Mouse (Mus musculus) adrenal gland, adult (tissue): ENCODE measurements around the gene Ak6.
A peak's percentile ranks its signal among the peaks of the same experiment; 100 is the strongest.

Experiments used
- DNase-seq, 2 experiments: peaks; one replicate each; pipeline ENCODE4 v3.0.0; 2022 to 2023; ENCODE audit warnings: low spot score in 1 of 2; ENCODE audit not compliant: inconsistent age in 2 of 2

Gene Ak6

DNA sequence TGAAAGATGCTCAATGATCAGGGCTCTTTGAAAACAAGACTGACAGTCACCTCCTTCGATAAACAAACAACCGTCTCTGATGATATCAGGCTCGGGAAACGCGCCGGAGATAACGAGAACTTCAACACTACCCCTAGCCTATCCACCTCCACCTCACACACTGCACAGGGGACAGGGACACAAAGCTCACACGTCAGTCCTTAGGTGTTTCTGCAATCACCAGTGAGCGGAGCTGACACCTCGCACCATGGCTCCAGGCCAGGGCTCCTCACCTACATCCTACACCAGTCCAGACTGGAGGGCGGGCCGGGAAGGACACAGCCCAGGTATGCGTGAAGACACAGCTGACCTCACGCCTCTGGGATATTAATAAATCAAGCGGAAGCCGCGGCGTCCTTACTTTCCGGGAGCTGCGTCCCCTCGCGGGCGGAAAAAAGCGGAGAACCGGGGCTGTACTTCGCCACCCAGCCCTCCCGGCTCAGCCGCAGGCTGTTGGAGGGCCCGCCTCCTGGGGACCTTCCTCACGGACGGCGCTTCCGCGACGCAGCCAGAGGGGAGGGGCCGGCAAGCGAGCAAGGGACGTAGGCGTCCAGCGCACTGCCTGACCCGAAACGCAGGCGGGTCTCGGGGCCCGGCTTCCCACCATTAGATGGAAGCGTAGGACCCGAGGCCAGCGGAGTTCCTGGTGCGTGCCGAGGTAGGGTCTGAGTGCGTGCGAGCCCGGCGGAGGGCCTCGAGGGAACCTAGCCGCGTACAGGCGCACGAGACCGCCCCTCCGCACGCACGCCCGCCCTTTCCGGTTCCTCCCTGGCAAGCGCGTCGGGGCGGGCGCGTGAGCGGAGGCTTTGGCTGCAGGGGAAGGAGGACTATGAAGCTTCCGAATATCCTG is at the start of gene Ak6, which contains the start of gene Rad17:
Gene Ak6 (plus strand): TSS at position 430 of the 889 bp plus-strand sequence.
Gene Rad17 (minus strand): TSS at position 502 of the 889 bp plus-strand sequence.
- DNase-seq = peak; percentile 95 to 99

DNA sequence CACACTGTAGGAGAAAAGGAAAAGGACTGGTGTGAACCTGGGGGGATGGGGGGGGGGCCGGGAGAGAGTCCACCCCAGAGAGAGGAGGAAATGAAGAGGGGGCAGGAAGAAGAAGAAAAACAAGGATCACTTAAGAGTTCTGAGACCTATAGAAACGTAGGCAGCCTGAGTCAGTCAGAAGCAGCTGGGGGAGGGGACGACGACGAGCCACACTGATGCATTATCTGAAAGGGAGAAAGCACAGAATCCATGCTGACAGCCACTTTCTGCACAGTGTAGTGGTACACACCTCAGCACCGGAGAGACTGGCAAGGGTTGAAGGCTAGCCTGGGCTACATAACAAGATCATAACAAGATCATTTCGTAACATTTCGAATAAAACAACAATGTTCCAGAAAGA is 49.7 kb upstream of the Ak6 start:
- DNase-seq = no peak

DNA sequence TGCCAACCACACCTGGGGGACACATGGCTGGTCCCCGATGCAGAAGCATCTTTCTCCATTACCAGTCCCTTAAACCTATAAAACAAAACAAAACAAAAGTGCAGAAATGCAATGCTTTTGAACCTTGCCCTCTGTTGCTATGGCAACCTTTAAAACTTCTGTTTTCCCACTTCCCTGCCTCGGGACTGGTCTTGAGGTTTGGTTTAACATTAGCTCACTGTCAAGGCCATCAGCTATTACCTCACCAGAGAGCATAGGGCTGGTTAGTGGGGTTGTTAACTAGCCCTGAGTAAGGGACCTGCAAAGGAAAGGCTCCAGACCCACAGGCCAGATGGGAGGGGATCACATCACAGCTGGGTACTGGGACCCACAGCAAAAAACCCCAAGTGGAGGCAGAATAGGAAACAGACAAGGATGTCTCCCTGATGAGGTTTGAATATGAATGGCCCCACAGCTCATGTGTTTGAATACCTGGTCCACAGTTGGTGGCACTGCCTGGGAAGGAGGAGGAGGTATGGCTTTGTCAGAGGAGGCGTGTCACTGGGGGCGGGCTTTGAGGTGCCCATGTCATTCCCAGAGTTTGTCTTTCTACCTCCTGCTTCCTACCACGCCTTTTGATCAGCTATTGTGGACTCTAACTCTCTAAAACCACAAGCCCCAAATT is 48.4 kb upstream of the Ak6 start:
- no peak for DNase-seq

- no peak for DNase-seq
Observed at GRCm38 (mm10) chr13:100603031-100603737, 47.6 kb upstream of the Ak6 start.

DNA sequence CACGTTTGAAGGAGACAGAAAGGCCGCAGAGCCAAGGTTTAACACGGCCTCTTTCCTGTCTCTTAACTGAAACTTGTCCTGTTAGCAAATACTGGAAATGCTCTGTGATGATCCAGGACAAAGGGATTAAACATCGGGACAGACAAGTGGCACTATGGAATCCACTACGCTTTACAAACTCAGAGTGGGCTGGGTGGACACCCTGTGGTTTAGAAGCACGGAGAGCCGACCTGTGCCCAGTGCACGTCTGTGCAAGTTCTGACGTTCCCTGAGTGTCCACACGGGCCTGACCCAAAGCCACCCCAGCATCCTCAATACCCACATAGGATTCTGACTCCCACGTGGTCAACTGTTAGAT is 47.1 kb upstream of the Ak6 start:
- no peak for DNase-seq

DNA sequence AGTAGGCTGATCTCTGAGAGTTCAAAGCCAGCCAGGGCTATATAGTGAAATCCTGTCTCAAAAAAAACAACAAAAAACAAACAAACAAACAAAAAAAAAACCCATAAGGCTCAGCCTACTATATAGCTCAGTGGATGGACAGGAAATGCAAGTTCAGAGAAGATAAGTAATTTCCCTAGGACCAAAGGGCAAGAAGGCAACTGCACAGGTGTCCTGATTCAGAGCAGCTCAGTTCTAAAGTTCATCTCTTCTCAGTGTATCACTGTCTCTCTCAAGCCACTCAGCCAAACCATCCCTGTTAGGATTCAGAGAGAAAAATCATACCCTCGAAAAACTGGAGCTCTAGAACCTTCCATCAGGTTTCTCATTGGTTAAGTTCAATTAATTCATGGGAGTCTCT is 44.9 kb upstream of the Ak6 start:
- DNase-seq = no peak

- no peak for DNase-seq
Observed at GRCm38 (mm10) chr13:100607756-100608155, 43.0 kb upstream of the Ak6 start.

GRCm38 (mm10) chr13:100611266-100611665 is 39.5 kb upstream of the Ak6 start:
- DNase-seq = no peak

DNA sequence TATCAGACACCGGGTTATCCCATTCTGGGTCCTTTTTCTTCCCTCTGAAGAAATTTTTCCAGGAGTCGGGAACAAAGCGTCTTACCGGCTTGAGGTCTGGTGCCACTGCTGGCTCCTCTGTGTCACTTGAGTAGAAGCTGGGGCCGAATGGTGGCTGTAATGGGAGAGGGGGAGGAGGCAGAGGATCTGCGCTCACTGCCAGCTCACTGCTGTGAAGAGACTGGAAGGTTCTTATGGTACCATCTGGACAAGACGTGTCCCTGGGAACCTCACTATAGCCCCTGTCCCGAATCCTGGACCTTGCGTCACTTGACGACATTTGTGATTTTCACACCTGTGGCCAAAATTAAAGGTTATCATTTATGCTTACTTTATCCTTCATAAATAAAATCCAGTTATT is 38.5 kb upstream of the Ak6 start:
- DNase-seq = no peak

DNA sequence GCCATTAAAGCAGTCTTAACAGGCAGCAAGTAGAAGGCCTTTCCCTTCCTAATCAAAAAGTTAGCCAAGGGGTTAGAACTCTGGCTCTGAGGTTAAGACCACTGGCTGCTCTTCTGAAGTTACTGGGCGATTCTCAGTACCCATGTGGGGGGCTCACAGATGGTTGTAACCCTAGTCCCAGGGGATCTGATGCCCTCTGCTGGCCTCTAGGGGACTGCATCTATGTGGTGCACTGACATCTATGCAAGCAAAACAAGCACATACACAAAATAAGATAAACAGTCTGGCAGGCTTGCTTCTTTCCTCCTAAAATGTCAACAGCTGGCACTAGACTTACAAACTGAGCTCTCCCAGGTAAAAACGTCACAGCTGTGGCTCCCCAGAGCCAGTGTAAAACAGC is 37.9 kb upstream of the Ak6 start:
- no peak for DNase-seq

DNA sequence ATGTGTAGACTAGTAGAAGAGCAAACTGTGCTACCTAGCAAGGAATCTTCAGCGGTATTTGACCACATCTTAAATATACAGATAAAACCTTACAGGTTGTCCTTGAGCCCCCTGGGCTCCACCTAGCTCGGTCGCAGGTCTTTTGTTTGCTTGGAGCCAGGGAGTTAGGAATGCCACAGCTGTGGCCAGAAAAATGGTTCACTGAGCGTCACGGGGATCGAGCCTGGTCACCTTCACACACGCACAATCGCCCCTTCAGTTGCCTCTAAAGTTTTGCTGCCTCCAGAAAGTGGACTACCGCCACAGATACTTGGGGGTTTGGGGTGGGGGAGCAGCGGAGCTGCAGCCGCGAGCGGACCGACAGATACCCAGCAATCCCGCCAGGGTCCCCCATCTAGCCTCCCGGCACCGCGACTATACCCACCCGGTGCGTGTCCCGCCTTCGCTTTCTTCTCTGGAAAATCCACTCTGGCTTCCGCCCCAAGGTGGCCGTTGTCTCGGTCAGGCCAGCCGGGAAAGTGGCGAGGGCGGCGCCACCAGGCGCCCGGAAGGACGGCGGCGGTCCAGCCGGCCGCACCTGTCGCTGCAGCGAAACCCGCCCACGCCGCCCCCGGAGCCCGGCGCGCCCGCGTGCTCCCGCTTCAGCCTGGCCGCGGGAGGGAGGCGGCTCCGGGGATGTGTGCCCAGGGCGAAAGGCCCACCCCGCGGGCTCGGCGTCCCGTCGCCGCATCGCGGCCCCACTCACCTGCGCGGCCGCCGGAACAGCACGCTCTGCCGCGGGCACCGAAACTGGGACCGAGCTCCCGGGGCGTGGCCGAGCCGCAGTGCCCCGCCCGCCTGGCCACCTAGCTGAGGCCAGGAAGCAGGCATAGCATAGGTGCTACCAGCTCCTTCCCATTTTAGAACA is 34.3 kb upstream of the Ak6 start, which contains the start of gene Marveld2:
Gene Marveld2 (minus strand): TSS at position 791 of the 907 bp plus-strand sequence.
- DNase-seq = peak; percentile 34 to 72

- no peak for DNase-seq
Observed at GRCm38 (mm10) chr13:100617583-100617982, 33.2 kb upstream of the Ak6 start.

GRCm38 (mm10) chr13:100622241-100622640 is 28.5 kb upstream of the Ak6 start:
- DNase-seq = no peak

DNA sequence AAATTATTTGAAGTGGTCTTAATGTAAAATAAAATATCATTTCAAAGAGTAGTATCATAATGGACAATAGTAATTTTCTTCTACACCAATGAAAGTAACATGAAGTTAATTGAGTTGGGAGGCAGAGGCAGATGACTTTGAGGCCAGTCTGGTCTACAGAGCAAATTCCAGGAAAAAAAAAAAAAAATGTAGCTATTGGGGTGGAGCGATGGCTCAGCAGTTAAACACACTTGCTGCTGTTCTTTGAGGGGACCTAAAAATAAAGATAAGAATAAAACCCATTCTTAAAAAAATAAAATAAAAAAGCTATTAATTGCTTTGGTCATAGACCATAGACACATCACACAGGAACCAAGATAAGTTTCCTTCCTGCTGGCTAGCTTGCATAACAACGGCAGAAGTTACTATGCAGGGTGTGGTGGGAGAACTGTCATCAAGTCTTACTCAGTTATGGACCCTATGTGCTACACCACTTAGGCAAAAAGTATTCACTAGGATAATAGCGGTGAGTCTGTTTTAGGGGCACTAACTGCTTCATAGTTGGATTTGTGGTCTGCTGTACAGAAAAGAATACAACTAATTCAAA is 16.6 kb upstream of the Ak6 start:
- DNase-seq = no peak

- DNase-seq = no peak
Observed at GRCm38 (mm10) chr13:100642471-100643209, 8.1 kb upstream of the Ak6 start.

GRCm38 (mm10) chr13:100648223-100648622 is 2.6 kb upstream of the Ak6 start:
- DNase-seq = no peak

DNA sequence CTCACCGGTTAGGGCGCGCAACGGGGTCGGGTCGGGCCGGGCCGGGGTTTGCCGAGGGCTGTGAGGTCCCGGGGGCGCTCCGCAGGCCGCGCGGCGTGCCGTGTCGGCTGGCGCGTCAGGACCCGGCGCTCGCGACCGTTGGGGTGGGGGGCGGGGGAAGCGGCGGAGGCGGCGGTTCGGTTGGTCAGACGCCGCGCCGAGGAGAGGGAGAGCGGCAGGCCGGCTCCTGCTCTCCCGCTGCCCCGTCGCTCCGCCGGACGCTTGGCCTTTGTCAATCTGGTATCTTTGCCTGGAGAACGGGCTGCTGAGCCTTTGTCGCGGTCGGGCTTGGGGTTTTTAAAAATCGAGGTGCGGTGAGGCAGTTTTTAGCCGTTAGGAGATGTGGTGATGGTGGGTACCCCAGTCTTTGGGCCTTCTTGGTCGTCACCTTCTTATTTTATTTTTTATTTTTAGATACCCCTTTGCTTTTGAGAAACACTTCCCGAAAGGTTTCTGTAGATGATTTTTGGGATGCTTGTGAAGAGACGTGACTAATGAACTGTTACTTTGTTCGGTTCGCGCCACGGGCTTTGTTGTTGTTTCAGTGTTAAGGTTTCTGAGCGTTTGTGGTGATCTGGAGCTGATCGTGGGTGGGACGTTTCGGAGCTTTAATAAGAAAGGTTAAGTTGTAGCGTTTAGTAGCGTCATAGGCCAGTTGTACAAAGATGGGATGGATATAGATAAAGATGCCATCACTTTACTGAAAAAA is 834 bp downstream of the Ak6 start, which contains the start of gene Taf9:
Gene Taf9 (plus strand): TSS at position 141 of the 748 bp plus-strand sequence.
- DNase-seq = no peak

GRCm38 (mm10) chr13:100658091-100658490 is 7.3 kb downstream of the Ak6 start:
- DNase-seq = no peak
